Mouse (Mus musculus) erythroblast, embryonic 14.5 days (primary cell): ENCODE data around the gene Tub.

Experiments used
- GATA1 ChIP-seq: IDR thresholded peaks from 2 replicates; pipeline ENCODE4 v1.6.1; 2012; ENCODE audit warnings: low read length, inconsistent platforms, mixed read lengths
- TAL1 ChIP-seq: IDR thresholded peaks from 3 replicates; pipeline ENCODE4 v1.6.1; 2012; ENCODE audit warnings: low read length, inconsistent platforms, mixed read lengths

- TF ChIP-seq TAL1 (no peak), GATA1 (no peak)
Measured at GRCm38 (mm10) chr7:109009260-109009659, 59.1 kb downstream of the Tub start.
